Mouse (Mus musculus) intestine, postnatal 0 days (tissue): ENCODE measurements around the gene Hist1h3h. TPM values are rescaled to one million over a fixed set of nuclear protein-coding genes. Genes with fewer than 3 reads are reported as not detected.
"Not testable (repeated sequence)": the region's sequence is repeated elsewhere in the genome, so short reads cannot be mapped to it uniquely, and the experiment has no call there.

Source experiments
- ATAC-seq: fragments of 200-750 bp; cut with Nextera tagmentation; 2 replicates; pipeline ENCODE4 v1.8.0; 2017; ENCODE audit warnings: mild to moderate bottlenecking, moderate TSS enrichment, moderate library complexity
- H3K27ac ChIP-seq: fragments of 300-500 bp; sonication (generic); 2 replicates; pipeline ENCODE4 v1.5.1; 2014; ENCODE audit warnings: mild to moderate bottlenecking, low read depth, low read length, moderate library complexity
- H3K27me3 ChIP-seq: fragments of 300-500 bp; sonication (generic); replicated peaks from 2 replicates; pipeline ENCODE4 v1.6.1; 2014; ENCODE audit warnings: low read length, mixed read lengths; ENCODE audit not compliant: control insufficient read depth, insufficient read depth
- H3K36me3 ChIP-seq: fragments of 300-500 bp; sonication (generic); 2 replicates; pipeline ENCODE4 v1.6.1; 2014; ENCODE audit warnings: mild to moderate bottlenecking, moderate library complexity; ENCODE audit not compliant: control insufficient read depth, insufficient read depth
- H3K4me1 ChIP-seq: fragments of 300-500 bp; sonication (generic); replicated peaks from 2 replicates; pipeline ENCODE4 v1.6.1; 2014; ENCODE audit warnings: antibody characterized with exemption, low read length, mixed read lengths; ENCODE audit not compliant: control insufficient read depth, insufficient read depth
- H3K4me2 ChIP-seq: fragments of 300-500 bp; sonication (generic); replicated peaks from 2 replicates; pipeline ENCODE4 v1.6.1; 2014; ENCODE audit warnings: low read depth, mild to moderate bottlenecking, moderate library complexity
- H3K4me3 ChIP-seq: fragments of 300-500 bp; sonication (generic); 2 replicates; pipeline ENCODE4 v1.5.1; 2014; ENCODE audit warnings: low read depth, low read length
- H3K9ac ChIP-seq: fragments of 300-500 bp; sonication (generic); 2 replicates; pipeline ENCODE4 v1.6.1; 2014; ENCODE audit warnings: mild to moderate bottlenecking, low read depth, low read length
- H3K9me3 ChIP-seq: fragments of 300-500 bp; sonication (generic); 2 replicates; pipeline ENCODE4 v1.6.1; 2016; ENCODE audit warnings: mixed run types; ENCODE audit not compliant: control insufficient read depth
- CTCF ChIP-seq: sonication (generic); IDR thresholded peaks from 2 replicates; pipeline ENCODE4 v1.5.1; 2016; ENCODE audit warnings: low read depth, mild to moderate bottlenecking, control low read depth, antibody characterized with exemption, moderate library complexity
- WGBS: fragments of 180-500 bp; shearing (Covaris S2); extraction: QIAGEN DNeasy Blood & Tissue Kit; methylation state at CpG from one replicate; pipeline ENCODE4 v1.1.7; 2014; 5-methylcytosine and 5-hydroxymethylcytosine counted together
- microRNA-seq: library from miRNA; unstranded; fragments of <30 nt; microRNA quantifications from one replicate; pipeline ENCODE4, GENCODE M21; 2016
- polyA plus RNA-seq: library from polyadenylated mRNA; unstranded; fragments of >200 nt; fragmentation: Nextera tagmentation; extraction: Ambion mirVana; gene quantifications from 2 replicates; pipeline ENCODE4 v1.2.1, GENCODE M21; 2015

Hist1h3h gene
- polyA plus RNA-seq, 1 experiment from 2014 or later, result 2.4 TPM

GRCm38 (mm10) chr13:21753524-21754285 lies 36.2 kb downstream of the Hist1h3h start, which contains the start of the genes Hist1h2ak and Hist1h2bn:
TSS of gene Hist1h2ak (minus strand) at chr13:21753827.
TSS of gene Hist1h2bn (plus strand) at chr13:21754123.
- ATAC-seq, result peak; percentile 94
- not testable (repeated sequence) for H3K4me1 ChIP-seq, H3K36me3 ChIP-seq, H3K9me3 ChIP-seq, H3K27me3 ChIP-seq
- H3K4me3 ChIP-seq, result peak within 1 kb of the TSS; percentile 42
- H3K27ac ChIP-seq, result peak within 1 kb of the TSS; percentile 74
- 0 out of 2 replicates have a peak within 1 kb of the TSS, but pooled peaks have one; percentile 5 for H3K9ac ChIP-seq
- TF ChIP-seq CTCF, result peak; percentile 54
- peak within 1 kb of the TSS; percentile 75 for H3K4me2 ChIP-seq
- WGBS, result under 1% methylated on average over 37 of the region's 50 CpGs

GRCm38 (mm10) chr13:21754294-21755001 lies 37.0 kb downstream of the Hist1h3h start:
- WGBS, result under 1% methylated on average over 24 of the region's 26 CpGs
- ATAC-seq, H3K27me3 ChIP-seq, H3K4me1 ChIP-seq, H3K36me3 ChIP-seq, H3K9me3 ChIP-seq: not testable (repeated sequence)
- Histone ChIP-seq H3K9ac (0 out of 2 replicates have a peak overlapping the region, but pooled peaks have one; percentile 5), H3K4me2 (peak overlapping the region; percentile 75), H3K4me3 (peak overlapping the region; percentile 42), H3K27ac (peak overlapping the region; percentile 54; the same call in 1 of the 2 replicates)

- no peaks in the 10 kb centered on the region for H3K9me3 ChIP-seq
- H3K4me2 ChIP-seq, result no peak overlapping the region
- no peak for ATAC-seq
- H3K27ac ChIP-seq, result no peak overlapping the region
- no peak for TF ChIP-seq CTCF
- H3K4me3 ChIP-seq, result no peak overlapping the region
- H3K27me3 ChIP-seq, result no peaks in the 10 kb centered on the region
- H3K36me3 ChIP-seq, result no peaks in the 10 kb centered on the region
- no peaks in the 10 kb centered on the region; the same call in 1 of the 2 replicates for H3K4me1 ChIP-seq
- no peak overlapping the region for H3K9ac ChIP-seq
- 67% methylated on average over 1 of the region's 1 CpGs for WGBS
Measured at GRCm38 (mm10) chr13:21755707-21756106, 38.2 kb downstream of the Hist1h3h start.

Small RNA genes lying within 50 kb of the gene (microRNA-seq; reads per million reads assigned to microRNA genes)
- gene Gm44357, result not detected
- gene Gm44367, result not detected
- gene Gm44454, result not detected

Other genes with a start within 250 kb of the Hist1h3h start
- 2.1 and 2.7 TPM in 2 replicates for gene Nkapl, start 249.2 kb upstream of the Hist1h3h start, polyA plus RNA-seq
- gene Zkscan4, start 238.8 kb upstream of the Hist1h3h start, polyA plus RNA-seq, result 1.4 and 2.3 TPM in 2 replicates
- gene Gm10065, start 238.2 kb upstream of the Hist1h3h start, polyA plus RNA-seq, result not detected in 2 replicates
- 0.12 and 0.30 TPM in 2 replicates for gene AK157302, start 222.4 kb upstream of the Hist1h3h start, polyA plus RNA-seq
- gene Gm11273, start 216.2 kb upstream of the Hist1h3h start, polyA plus RNA-seq, result 14.1 and 19.3 TPM in 2 replicates
- gene Zkscan8, start 186.5 kb upstream of the Hist1h3h start, polyA plus RNA-seq, result 1.6 and 2.0 TPM in 2 replicates
- gene Olfr1366, start 174.9 kb upstream of the Hist1h3h start, polyA plus RNA-seq, result 0.14 TPM in 1 of 2 replicates, not detected in the other
- gene Olfr1535, start 157.8 kb upstream of the Hist1h3h start, polyA plus RNA-seq, result not detected in 2 replicates
- not detected in 2 replicates for gene Olfr1364, start 135.9 kb upstream of the Hist1h3h start, polyA plus RNA-seq
- not detected in 2 replicates for gene Olfr1362, start 103.6 kb upstream of the Hist1h3h start, polyA plus RNA-seq
- 0.04 TPM in 1 of 2 replicates, not detected in the other for gene Olfr11, start 75.1 kb upstream of the Hist1h3h start, polyA plus RNA-seq
- gene Olfr1361, start 54.3 kb upstream of the Hist1h3h start, polyA plus RNA-seq, result not detected in 2 replicates
- gene Olfr1360, start 40.3 kb upstream of the Hist1h3h start, polyA plus RNA-seq, result not detected in 2 replicates
- gene Olfr1359, start 19.5 kb upstream of the Hist1h3h start, polyA plus RNA-seq, result not detected in 2 replicates
- 1.9 TPM in 1 of 2 replicates, not detected in the other for gene Hist1h2bl, start 1.5 kb upstream of the Hist1h3h start, polyA plus RNA-seq
- 6.1 and 12.0 TPM in 2 replicates for gene Hist1h2ai, start 1.2 kb upstream of the Hist1h3h start, polyA plus RNA-seq
- 0.51 and 0.76 TPM in 2 replicates for gene Hist1h2bm, start 4.4 kb downstream of the Hist1h3h start, polyA plus RNA-seq
- gene Hist1h4j, start 17.4 kb downstream of the Hist1h3h start, polyA plus RNA-seq, result 0.40 and 0.42 TPM in 2 replicates
- gene Hist1h4k, start 32.8 kb downstream of the Hist1h3h start, polyA plus RNA-seq, result 1.4 and 2.1 TPM in 2 replicates
- 5.0 and 9.5 TPM in 2 replicates for gene Hist1h2ak, start 36.2 kb downstream of the Hist1h3h start, polyA plus RNA-seq
- gene Hist1h2bn, start 36.5 kb downstream of the Hist1h3h start, polyA plus RNA-seq, result 1.1 TPM in 2 replicates
- gene Hist1h1b, start 63.0 kb downstream of the Hist1h3h start, polyA plus RNA-seq, result 7.3 and 8.1 TPM in 2 replicates
- gene Hist1h3i, start 65.7 kb downstream of the Hist1h3h start, polyA plus RNA-seq, result 34.1 and 39.6 TPM in 2 replicates
- gene Hist1h2an, start 69.6 kb downstream of the Hist1h3h start, polyA plus RNA-seq, result 1.5 and 3.2 TPM in 2 replicates
- gene Hist1h2bp, start 69.8 kb downstream of the Hist1h3h start, polyA plus RNA-seq, result 0.41 and 1.5 TPM in 2 replicates
- gene Hist1h2bq, start 92.5 kb downstream of the Hist1h3h start, polyA plus RNA-seq, result 7.8 and 9.8 TPM in 2 replicates
- gene Hist1h2ao, start 92.8 kb downstream of the Hist1h3h start, polyA plus RNA-seq, result not detected in 2 replicates
- gene Hist1h4m, start 94.1 kb downstream of the Hist1h3h start, polyA plus RNA-seq, result not detected in 2 replicates
- gene Hist1h4n, start 114.5 kb downstream of the Hist1h3h start, polyA plus RNA-seq, result 2.1 and 5.3 TPM in 2 replicates
- gene Hist1h2ap, start 115.8 kb downstream of the Hist1h3h start, polyA plus RNA-seq, result 1,504 and 1,780 TPM in 2 replicates
- 7.8 and 10.0 TPM in 2 replicates for gene Hist1h2br, start 116.1 kb downstream of the Hist1h3h start, polyA plus RNA-seq
- gene Zfp184, start 227.4 kb downstream of the Hist1h3h start, polyA plus RNA-seq, result 1.2 TPM in 2 replicates